Mouse (Mus musculus) C2C12 (cell line): ENCODE measurements around the gene Hes3. TPM values are rescaled to one million over a fixed set of nuclear protein-coding genes. Genes with fewer than 3 reads are reported as not detected.
A peak's percentile ranks its signal among the peaks of the same experiment; 100 is the strongest.

Experiments
- H3K27me3 ChIP-seq: one replicate; pipeline ENCODE4 v1.6.1; 2011; ENCODE audit not compliant: control insufficient read depth, insufficient read depth, insufficient read length
- H3K36me3 ChIP-seq: one replicate; pipeline ENCODE4 v1.6.1; 2011; ENCODE audit not compliant: control insufficient read depth, insufficient read depth
- H3K4me3 ChIP-seq: one replicate; pipeline ENCODE4 v1.5.1; 2011; ENCODE audit warnings: mild to moderate bottlenecking, control low read depth; ENCODE audit not compliant: poor library complexity, insufficient read depth, severe bottlenecking
- H3K79me2 ChIP-seq: one replicate; pipeline ENCODE4 v1.6.1; 2011; ENCODE audit not compliant: control insufficient read depth, insufficient read depth
- H3K79me3 ChIP-seq: one replicate; pipeline ENCODE4 v1.6.1; 2011; ENCODE audit warnings: low read depth, control low read depth
- H3ac ChIP-seq: one replicate; pipeline ENCODE3; 2011; ENCODE audit warnings: low read depth; ENCODE audit not compliant: control insufficient read depth, insufficient read length
- CEBPB ChIP-seq: IDR thresholded peaks from one replicate; pipeline ENCODE4 v1.6.1; 2011; ENCODE audit warnings: low read depth, mild to moderate bottlenecking, control low read depth, moderate library complexity
- CTCF ChIP-seq: IDR thresholded peaks from one replicate; pipeline ENCODE4 v1.5.1; 2011; ENCODE audit not compliant: control insufficient read depth, insufficient read depth, insufficient read length
- FOSL1 ChIP-seq: IDR thresholded peaks from one replicate; pipeline ENCODE4 v1.8.0; 2011; ENCODE audit warnings: mild to moderate bottlenecking, low read length; ENCODE audit not compliant: poor library complexity, insufficient read depth, severe bottlenecking
- MAX ChIP-seq: IDR thresholded peaks from one replicate; pipeline ENCODE4 v1.6.1; 2011; ENCODE audit warnings: mild to moderate bottlenecking, control low read depth
- MYOD1 ChIP-seq: IDR thresholded peaks from one replicate; pipeline ENCODE4 v1.6.1; 2011; ENCODE audit warnings: low read depth; ENCODE audit not compliant: control insufficient read depth, insufficient read length
- MYOG ChIP-seq: IDR thresholded peaks from one replicate; pipeline ENCODE4 v1.6.1; 2011; ENCODE audit not compliant: control insufficient read depth, insufficient read length; ENCODE audit errors: extremely low read depth
- USF1 ChIP-seq: IDR thresholded peaks from one replicate; pipeline ENCODE4 v1.6.1; 2011; ENCODE audit warnings: low read depth, mild to moderate bottlenecking, control low read depth, moderate library complexity
- polyA plus RNA-seq: library from polyadenylated mRNA; unstranded; fragments of >200 nt; fragmentation: generic; extraction: Trizol; gene quantifications from one replicate; pipeline ENCODE4 v1.2.1, GENCODE M21; 2012; ENCODE audit warnings: missing spikeins

Gene Hes3
- polyA plus RNA-seq, 1 experiment = not detected

DNA sequence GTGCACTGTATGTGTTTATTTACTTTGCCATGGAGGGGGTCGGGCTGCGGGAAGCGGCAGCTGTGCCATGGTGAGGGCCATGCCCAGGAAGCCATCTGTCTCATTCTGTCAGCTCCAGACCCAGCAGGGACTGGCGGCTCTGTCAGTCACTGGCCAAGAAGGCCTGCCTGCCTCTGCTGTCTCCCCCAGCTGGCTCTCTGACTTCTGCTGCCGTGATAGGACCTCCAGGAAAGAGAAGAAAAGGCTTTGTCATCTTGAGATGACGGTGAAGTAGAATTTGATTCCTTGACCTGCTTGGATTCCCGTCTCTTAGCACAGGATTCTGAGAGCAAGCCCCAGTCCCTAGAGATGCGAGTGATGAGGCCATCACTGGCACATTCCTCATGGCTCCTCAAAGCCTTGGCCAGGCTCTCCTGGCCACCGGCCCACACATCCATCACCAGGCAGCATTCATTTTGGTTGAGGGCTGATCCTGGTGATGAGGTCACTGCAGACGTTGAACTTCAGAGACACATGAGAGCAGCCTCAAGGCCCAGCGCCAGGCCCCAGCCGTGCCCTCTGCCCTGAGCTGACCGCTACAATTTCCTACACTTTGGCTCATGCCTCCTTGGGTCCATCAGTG, 23.6 kb downstream of the Hes3 start:
- Histone ChIP-seq H3K79me3 (no peaks in the 10 kb centered on the region), H3K4me3 (no peak overlapping the region), H3K36me3 (peaks cover 40% of the 10 kb centered on the region), H3K27me3 (no peaks in the 10 kb centered on the region), H3ac (no peak overlapping the region), H3K79me2 (no peaks in the 10 kb centered on the region)
- TF ChIP-seq MYOD1 = peak; percentile 98
- TF ChIP-seq MAX = peak; percentile 67
- TF ChIP-seq CEBPB = peak; percentile 6
- no peak for TF ChIP-seq MYOG

DNA sequence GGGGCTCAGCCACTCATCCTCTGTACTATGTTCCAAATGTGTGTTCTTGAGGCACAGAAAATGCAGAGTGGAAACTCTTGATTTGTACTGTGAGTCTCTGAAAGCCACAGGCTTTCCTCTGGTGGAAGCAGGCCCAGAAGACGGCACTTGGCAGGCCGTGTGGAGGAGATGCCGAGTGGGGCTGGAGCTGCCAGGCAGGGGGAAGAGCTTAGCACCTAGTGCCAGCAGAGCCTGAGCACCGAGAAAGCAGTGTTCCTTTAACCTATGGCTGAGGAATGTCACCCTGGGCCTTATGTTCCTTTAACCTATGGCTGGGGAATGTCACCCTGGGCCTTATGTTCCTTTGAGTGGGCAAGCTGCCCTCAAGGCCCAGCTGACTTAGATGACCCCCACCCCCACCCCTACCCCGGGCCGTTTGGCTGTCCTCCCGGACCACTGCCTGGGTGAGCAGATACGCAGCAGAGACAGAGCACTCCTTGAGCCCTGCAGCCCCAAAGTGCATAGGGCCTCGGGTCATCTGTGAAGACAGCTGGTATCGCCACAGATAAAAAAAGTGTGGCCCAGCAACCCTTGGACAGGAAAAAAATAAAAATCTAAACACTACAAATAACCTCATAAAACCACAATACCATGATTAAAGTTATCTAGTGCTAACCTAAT, 25.1 kb downstream of the Hes3 start:
- Histone ChIP-seq H3K79me3 (no peaks in the 10 kb centered on the region), H3K4me3 (no peak overlapping the region), H3K27me3 (no peaks in the 10 kb centered on the region), H3ac (no peak overlapping the region), H3K79me2 (no peaks in the 10 kb centered on the region), H3K36me3 (peaks cover 53% of the 10 kb centered on the region)
- TF ChIP-seq FOSL1 (no peak), MYOG (no peak), MYOD1 (no peak), USF1 (no peak), MAX (no peak), CTCF (no peak), CEBPB (no peak)

DNA sequence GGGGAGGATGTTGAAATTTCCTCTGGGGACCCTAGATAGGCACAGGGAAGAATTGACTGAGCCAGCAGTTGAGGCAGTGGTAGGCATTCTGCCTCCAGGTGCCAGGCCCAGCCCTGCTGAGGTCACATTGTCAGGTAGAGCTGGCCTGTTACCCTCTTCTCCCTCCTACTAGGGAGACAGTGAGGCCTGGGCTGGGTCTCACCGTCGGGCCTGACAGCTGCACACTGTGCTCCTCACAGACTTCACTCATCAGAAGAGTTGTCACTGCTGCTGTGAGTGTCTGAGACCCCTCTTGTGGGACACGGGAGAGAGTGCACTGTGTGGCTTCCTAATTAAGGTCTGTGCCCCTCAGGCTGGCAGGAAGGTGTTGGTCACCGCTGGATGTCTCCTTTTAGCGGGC, 25.7 kb downstream of the Hes3 start:
- Histone ChIP-seq H3K36me3 (peaks cover 53% of the 10 kb centered on the region), H3K79me3 (no peaks in the 10 kb centered on the region), H3K79me2 (no peaks in the 10 kb centered on the region), H3ac (no peak overlapping the region), H3K27me3 (no peaks in the 10 kb centered on the region), H3K4me3 (no peak overlapping the region)
- TF ChIP-seq MYOD1 (no peak), FOSL1 (no peak), USF1 (no peak), CEBPB (no peak), MYOG (no peak), MAX (no peak), CTCF (no peak)

DNA sequence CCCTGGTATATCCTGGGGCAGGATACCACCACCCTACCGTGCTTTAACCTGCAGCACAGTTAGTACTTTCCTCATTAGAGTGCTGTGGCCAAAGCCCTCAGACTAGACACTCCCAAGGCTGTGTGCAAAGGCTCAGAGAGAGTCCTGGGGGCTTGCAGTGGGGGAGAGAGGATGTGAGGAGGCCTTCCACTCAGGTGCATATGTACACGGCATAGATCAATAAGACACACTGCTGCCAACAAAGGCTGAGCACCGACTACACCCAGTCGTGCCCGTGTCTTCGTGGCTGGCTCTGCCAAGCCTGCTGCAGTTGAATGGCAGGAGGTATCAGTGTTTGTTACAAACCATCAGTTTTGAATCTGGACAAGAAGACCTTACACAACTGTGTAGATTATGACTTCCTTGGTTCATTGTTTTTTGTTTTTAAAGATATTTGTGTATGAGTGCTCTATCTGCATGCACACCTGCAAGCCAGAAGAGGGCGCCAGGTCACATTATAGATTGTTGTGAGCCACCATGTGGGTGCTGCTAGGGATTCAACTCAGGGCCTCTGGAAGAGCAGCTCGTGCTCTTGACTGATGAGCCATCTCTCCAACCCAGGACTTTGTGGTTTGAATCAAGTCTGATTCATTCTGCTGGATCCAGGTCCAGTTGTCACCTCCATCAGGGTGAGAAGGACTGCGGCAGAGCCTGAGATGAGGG, 26.4 kb downstream of the Hes3 start:
- Histone ChIP-seq H3K79me2 (no peaks in the 10 kb centered on the region), H3K36me3 (peaks cover 53% of the 10 kb centered on the region), H3K4me3 (no peak overlapping the region), H3K79me3 (no peaks in the 10 kb centered on the region), H3K27me3 (no peaks in the 10 kb centered on the region), H3ac (no peak overlapping the region)
- TF ChIP-seq MAX (peak; percentile 87), MYOD1 (peak; percentile 24), MYOG (no peak), CEBPB (no peak), FOSL1 (no peak), CTCF (no peak), USF1 (no peak)

DNA sequence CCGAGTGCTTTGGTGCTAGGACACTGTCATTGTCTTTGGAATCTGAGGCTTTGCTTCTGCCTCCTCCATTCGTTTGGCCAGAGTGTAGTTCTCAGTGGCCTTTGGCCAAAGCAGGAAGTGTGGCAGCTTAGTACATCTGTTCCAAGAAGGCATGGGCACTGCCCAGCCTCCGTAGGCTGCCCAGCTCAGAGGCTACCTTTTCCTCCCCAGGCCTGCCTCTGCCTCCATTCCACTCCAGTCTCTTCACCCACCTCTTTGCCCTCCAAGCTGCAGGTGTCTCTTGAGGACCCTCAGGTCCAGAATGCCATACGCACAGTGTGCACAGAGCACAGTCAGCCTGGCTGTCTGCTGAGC, 27.3 kb downstream of the Hes3 start:
- no peak overlapping the region for H3K4me3 ChIP-seq
- H3K79me3 ChIP-seq = no peaks in the 10 kb centered on the region
- TF ChIP-seq MAX (no peak), CEBPB (no peak), MYOG (no peak), USF1 (no peak), MYOD1 (no peak), FOSL1 (no peak), CTCF (no peak)
- no peak overlapping the region for H3ac ChIP-seq
- no peaks in the 10 kb centered on the region for H3K27me3 ChIP-seq
- peaks cover 51% of the 10 kb centered on the region for H3K36me3 ChIP-seq
- H3K79me2 ChIP-seq = no peaks in the 10 kb centered on the region
